Mouse (Mus musculus) ZHBTc4 (cell line): ENCODE results near the gene Cers1.

Source experiments
- DNase-seq: peaks from one replicate; pipeline ENCODE4 v3.0.0-alpha.2; 2011; ENCODE audit warnings: low read depth, low spot score

Gene Cers1

DNA sequence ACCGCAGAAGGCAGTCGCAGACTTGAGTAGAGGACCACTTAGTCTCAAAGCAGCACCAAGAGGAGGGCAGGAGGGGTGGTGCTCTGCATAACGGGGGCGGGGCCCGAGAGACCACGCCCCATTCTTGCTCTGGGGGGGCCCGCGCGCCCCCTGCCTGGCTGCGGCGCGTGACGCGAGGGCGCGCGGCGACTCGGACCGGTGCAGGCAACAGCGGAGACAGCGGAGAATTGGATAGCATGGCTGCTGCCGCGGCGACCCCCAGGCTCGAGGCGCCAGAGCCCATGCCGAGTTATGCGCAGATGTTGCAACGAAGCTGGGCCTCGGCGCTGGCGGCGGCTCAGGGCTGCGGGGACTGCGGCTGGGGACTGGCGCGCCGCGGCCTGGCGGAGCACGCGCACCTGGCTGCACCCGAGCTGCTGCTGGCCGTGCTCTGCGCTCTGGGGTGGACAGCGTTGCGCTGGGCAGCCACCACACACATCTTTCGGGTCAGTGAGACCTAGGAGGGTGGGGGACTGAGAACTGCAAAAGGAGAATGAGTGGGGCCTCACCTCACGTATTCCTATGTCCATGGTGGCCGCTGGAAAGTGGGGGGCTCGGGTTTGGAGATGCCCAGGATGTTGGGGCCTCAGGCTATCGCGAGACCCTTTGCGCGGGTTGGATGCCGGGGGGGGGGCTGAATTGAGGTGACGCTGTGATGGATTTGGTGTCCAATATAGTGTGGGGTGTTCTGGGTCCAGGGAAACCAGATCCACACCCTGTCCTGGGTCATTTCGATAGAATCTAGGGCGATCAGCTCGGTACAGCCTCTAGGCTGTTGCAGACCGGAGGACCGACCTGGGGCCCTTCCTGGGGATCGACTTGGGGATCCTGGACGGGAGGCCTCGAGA lies at the start of gene Cers1:
Cers1 (plus strand) TSS at position 152 of the 887 bp plus-strand sequence.
- DNase-seq = peak; percentile 68

DNA sequence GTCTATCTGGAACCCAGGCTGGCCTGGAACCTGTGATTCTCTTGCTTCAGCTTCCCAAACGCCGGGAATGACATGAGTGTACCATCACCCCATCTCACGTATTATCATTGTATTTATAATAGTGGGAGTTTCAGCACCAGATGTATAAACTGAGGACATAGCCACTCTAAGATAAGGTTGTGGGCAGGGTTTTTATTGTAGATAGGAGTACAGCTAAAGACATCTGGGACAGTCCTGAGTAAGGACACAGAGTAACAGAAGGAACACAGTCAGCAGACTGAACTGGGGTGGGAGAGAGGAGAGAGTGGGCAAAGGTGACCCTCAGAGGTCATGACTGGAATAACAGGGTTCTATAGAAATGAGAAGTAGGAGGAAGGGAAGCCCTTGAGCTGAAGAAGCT lies 47.9 kb upstream of the Cers1 start:
- DNase-seq = no peak

DNA sequence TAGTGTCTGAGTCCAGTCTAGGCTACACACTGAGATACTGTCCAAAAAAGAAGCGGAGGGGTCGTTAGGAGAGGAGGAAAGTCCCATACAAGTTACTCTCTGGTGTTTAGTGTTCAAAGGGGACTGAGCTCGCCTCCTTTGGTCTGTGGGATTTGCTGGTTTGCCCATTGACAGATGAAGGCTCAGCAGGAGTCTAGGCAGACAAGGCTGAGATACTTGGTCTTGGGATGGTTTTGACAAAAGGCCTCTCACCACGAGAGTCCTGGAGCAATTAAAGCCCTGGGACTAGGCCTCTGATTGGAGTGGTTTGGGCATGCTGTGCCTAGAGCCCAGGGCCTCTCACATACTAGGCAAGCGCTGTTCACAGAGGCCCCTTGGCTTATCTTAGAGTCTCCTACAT lies 47.3 kb upstream of the Cers1 start:
- no peak for DNase-seq

DNA sequence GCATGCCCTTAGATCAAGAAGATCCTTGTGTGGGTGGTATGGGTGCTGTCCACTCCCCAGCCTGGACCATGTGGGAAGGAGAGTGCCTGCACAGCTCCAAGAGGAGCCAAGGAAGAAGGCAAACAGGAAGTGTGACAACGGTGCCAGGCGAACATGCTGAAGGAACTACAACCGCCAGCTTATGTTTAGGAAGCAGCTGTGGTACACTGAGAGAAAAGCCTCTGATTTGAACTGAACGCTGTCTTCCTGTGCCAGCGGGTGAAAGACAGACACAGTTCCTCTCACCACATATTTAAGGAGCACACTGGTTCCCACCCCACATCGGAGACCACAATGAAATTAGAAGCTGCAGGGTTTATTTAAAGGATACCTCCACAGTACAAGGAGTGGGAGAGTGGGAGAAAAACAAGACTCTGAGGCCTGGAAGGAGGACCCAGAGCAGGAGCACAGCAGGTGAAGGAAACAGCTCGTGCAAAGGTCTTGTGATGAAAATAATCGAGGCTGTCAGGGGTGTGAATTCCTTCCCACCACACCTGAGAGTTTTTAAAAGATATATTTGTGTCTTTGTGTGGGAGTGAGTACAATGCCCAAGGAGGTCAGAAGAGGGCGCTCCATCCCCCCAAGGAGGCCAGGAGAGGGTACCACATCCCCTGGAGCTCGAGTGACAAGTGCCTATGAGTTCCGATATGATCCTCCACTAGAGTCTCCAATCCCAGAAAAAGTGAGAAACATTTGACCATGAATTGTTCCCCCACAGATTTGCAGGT lies 46.6 kb upstream of the Cers1 start:
- peak; percentile 70 for DNase-seq

DNA sequence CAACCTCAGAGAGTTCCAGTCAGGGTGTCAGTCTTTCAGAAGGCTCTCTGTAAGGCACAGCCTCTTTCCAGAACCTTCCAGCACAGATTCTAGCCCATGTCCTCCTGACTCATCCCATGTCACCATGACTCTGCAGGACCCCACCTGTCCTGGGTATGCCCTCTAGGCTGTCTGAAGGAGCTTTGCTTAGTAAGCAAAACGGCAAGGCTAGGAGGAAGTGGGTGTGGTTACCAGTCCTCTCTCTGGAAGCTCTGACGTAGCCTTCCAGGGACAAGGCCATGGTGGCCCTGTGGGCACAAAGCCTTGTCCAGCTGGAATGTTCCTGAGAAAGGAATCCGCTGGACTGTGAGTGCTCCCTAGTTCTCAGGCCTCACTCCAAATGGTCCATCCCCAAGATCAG lies 42.6 kb upstream of the Cers1 start:
- DNase-seq = peak; percentile 76

DNA sequence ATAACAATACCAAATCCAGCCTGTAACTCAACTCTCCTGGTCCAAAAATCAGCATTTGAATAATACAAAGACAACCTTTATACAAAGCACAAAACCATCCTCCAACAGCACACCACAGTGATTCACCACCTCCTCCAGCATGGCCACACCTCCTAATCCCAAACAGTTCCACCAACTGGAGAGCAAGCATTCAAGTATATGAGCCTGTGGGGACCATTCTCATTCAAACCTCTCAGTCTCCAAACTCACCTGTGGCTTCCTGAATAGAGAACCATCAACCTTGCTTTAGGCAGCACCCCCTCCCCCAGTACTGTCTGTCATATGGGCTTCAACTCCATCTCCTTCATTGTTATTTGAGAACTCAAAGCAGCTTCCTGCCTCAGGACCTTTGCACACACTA lies 41.2 kb upstream of the Cers1 start:
- peak; percentile 88 for DNase-seq

DNA sequence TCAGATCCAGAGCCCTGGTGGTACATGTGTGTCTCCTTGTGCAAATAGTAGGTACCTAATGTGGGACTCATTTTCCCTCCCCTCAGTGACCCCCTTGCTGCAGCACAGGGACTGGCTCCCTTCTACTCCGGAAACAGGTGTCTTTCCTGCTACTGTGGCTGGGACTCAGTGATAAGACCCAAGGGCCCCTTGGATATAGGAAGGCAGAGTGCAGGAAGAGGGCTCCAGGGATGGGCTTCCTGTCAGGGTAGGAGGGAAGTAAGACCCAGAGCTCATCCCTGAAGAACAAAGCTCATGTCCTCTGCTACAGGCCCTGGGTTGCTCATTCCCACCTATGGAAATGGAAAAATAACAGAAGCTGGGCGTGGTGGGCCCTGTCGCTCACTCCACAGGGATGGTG lies 39.1 kb upstream of the Cers1 start:
- DNase-seq = no peak

DNA sequence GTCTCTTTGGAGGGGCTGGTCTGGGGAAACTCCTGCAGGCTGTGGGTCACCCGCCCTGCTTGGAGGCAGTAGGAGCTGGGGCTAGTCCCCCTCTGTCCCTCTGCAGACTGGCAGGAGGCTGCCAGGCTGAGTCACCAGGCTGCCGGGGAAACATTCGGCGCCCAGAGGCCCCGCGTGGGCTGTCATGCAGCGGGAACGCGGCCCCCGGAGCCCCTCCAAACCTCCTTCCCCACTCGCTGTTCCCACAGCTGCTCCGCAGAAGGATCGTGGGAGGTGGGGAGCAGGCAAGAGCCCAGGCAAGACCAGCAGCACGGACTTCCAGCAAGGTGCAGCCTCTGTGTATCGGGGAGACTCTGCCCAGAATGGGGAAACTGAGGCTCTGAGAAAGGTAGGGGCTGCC lies 37.4 kb upstream of the Cers1 start:
- no peak for DNase-seq

DNA sequence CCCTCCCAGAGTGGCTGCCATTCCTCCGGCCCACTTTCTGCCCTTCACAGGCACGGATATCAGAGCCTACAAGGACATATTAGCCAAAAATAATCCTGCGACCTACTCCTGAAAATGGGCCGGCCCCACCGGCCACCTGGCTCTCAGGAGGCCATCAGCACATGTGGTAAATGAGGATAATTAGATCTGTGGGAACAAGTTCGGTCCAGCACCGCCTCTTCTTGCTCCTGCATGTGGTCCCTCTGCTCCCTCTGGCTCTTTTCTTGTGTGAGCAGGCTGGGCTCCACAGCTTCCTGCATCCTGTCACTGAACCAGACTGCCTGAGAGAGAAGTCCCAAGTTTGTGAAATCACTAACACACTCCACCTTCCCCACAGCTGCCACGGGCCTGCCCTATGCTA lies 36.3 kb upstream of the Cers1 start:
- no peak for DNase-seq

DNA sequence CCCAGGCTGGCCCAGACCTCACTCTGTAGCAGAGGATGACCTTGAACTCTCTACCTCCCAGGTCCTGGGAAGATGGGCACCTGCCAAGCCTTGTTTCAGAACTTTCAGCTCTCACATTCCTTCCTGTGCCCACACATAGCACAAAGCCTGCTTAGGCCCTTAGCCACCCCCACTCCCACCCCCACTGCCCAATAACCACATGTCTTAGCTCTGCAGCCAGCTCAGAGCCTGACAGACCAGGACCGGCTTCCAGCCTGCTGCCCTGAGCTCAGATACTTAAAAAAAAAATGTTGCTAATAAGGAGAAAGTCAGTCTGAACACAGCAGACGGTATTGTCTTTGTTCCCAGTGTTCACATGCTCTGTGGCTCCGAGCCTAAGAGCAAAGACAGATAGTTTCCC lies 34.6 kb upstream of the Cers1 start:
- DNase-seq = no peak

DNA sequence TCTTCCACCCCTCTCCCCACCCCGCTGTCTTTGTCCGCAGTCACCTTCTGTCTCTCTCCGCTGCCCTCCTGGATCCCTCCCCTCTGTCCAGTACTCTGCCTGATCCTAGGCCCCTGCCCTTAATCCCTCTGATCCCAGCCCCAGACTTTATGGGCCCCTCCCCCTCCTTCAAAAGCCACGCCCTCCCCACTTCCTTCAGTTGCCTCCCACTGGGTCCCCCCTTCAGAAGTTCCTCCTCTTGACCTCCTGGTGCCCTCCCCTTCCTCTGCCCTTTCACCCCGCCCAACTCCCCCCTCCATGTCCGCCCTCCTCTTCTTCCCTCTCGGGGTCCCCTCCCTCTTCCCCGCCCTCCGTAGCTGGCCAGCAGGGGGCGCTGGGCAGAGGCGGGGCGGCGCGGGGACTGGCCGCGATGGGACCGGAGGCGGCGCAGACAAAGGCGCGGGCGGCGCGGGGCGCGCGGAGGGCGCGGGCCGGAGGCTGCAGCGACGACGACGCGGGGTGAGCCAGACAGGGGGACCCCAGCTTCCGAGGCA lies 32.9 kb upstream of the Cers1 start, which contains the start of gene Homer3:
Homer3 (plus strand) TSS at position 225 of the 533 bp plus-strand sequence.
- DNase-seq = peak; percentile 97

DNA sequence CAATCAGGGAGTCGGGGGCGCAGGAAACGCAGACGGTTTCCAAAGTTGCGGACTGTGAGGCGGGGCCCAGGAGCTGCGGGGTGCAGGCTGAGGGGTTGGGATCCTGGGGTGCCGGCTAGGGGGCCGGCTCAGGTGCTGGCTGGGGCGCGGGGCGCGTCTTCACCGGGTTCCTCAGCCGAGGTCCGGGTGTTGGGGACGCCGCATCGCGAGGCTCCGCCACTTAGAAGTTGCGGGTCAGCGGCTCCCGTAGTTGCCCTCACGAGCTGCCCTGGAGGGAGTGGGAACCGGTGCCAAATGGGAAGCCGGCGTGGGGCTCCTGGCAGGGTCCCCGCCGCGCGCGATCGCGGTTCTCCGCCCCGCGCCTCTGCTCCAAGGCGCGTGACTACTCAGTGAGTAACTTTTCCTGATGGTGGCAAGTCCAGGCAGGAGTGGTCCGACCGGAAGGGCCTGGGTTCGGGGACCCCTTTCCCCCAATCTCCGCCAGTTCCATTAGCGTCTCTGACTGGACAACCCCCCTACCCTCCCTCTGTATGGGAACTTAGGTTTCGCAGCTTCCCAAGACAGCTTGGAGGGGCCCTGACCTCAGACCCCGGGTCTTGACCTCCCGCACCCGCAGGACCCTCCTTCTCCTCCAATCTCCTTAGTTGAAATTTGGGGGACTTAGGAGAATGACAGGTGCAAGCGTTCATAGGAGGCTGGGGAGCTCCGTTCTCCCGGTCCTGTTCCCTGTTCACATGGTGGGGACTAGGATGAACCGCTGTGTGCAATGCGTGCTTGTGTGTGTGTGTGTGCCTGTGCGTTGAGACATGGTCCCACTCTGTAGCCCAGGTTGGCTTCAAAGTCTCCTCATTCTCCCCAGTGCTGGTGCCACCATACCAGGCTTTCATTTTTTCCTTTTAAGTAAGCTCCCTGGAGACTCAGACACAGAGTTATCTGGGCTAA lies 32.2 kb upstream of the Cers1 start:
- DNase-seq = peak; percentile 30

DNA sequence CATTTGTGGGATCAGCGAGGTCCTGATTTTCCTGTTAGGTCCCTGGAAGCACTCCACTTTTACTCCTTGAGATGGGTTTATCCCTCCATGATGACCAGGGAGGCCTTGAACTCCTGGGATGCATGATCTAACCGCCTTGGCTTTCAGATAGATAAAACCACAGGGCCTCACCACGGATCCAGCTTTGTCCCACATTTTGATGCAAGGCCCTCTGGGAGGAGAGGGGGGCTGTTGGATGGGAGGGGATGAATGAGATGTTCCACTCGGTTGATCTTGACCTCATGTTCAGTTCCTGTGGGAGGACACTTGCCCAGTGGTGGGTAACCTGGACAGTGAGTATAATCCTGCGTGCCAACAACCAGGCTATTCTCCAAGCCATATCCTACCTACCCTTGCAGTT lies 31.2 kb upstream of the Cers1 start:
- no peak for DNase-seq

DNA sequence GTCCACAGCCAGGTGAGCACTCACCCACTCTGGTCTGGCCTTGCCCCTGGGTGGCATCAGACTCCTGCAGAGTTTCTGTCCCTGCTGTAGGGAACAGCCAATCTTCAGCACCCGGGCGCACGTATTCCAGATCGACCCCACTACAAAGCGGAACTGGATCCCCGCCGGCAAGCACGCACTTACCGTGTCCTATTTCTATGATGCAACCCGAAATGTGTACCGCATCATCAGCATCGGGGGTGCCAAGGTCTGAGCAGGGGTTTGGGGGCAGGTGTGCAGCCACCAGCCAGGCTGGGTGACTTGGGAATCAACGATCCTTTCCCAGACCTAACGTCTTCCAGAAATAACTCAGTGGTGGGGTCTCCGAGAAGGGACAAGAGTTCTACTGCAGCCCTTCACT lies 30.3 kb upstream of the Cers1 start:
- DNase-seq = no peak

DNA sequence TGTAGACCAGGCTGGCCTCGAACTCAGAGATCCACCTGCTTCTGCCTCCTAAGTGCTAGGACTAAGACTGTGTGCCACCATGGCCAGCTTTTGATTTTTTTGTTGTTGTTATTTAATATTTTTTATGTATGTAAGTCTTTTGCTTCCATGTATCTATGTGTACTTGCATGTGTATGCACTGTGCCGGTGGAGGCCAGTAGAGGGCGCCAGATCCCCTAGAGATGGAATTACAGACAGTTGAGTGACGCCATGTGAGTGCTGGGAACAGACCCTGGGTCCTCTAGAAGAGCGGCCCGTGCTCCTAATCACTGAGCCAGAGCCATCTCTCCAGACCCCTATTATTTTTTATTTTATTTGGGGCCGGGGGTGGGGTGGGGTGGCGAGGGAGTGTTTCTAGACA lies 28.8 kb upstream of the Cers1 start:
- peak; percentile 77 for DNase-seq

DNA sequence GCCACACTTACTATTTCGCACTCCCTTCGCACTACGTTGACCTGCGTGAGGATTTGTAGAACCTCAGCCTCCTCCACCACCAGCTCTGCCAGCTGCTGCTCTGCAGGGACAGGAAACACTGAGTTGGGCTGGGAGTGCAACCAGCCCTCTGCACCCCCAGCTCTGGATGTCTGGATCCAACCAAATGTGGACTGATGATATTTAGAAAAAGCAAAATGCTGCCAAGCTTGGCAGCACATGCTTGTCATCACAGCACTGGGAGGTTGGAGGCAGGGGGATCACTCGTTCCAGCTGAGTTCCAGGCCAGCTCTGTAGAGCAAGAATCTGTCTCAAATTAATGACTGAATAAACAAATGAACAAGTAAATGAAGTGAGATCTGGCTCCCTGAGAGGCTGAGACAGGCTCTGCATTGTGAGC lies 21.6 kb upstream of the Cers1 start:
- DNase-seq = no peak

DNA sequence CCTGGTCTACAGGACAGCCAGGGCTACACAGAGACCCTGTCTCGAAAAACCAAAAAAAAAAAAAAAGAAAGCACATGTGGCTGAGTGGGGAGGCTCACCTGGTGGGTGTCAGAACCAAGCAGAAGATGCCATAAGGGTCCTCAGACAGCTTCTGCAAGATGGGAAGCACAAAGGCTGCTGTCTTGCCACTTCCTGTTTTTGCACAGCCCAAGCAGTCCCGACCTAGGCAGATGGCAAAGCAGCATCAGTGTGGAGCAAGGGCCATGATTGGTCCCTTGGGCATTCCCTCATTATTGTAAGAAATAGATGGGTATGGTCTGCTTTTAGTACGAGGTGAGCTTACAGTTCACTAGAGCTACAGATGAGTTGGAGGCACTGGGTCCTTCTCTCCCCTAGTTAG lies 14.7 kb upstream of the Cers1 start:
- no peak for DNase-seq

DNA sequence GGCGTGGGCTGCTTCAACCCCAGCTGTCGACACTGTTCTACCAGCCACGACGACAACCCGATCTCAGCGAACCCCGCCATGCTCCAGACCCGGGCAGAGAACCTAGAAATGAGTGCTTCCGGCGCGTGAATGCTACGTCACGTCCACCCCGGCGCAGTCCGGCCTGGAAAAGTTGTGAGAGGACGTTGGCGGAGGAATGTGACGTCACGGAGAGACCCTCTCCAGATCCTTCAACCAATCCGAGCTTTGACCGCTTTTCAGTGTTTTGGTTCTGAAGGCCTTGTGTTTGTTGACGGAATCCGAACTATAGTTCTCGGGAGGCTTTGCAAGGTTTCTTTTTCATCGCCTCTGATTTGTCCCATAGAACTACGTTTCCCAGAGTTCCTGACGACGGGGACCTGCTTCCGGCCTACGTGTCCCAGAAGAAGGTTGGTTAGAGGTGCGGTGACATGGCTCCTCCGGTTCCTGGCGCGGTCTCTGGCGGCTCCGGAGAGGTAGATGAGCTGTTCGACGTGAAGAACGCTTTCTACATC lies 13.2 kb upstream of the Cers1 start, which contains the start of the genes Ddx49 and Cope:
Ddx49 (minus strand) TSS at position 132 of the 533 bp plus-strand sequence.
Cope (plus strand) TSS at position 161 of the 533 bp plus-strand sequence.
- peak; percentile 94 for DNase-seq

DNA sequence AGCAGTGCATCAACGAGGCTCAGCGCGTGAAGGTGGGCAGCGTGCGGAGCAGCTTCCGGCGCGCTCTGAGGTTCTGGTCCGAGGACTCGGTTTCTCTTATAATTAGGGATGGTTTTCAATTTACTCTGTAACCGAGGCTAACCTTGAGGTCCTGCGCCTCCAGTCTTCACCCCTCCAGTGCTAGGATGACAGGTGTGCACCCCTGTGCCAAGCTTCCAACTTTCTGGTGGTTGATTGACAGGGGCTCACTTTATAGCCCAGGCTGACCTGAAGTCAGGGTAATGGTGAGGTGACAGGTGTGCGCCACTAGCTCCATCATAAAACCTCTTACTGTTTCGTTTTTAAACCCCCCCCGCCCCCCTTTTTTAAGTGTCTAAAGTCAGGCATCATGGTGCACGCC lies 12.7 kb upstream of the Cers1 start:
- no peak for DNase-seq

DNA sequence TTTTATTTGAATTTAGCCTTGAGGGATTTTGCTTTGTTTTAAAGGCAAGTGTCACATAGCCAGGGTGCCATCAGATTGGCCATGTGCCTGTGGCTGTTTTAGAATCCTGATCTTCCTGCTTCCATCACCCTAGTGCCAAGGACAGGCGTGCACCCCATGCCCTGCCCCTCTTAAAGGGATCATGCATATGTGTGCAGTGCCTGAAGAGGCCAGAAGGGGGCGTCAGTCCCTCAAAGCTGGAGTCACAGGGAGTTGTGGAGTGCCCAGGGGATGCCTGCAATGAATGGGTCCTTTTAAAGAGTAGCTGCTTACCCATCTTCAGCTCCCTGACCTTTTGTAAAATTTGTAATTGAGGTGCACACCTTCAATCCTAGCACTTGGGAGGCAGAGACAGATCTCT lies 6.3 kb upstream of the Cers1 start:
- peak; percentile 77 for DNase-seq

DNA sequence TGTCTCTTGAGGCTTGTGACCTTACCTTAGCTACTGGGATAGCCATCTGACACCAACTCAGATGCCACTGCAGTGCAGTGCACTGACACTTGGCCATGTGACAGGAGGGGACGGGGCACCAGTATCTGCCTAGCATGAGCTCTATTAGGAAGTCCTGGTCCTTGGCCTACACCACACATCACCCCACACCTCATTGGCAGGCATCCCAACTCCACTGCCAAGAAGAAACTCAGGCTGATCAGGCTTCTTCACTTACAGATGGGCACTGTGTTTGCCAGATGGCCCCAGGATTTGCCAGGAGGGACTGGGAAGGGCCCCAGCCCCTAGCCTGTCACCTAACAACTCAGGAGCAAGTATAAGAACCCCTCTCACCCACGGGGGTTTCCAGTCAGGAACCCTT lies 2.2 kb upstream of the Cers1 start:
- no peak for DNase-seq
